Mouse (Mus musculus): ENCODE measurements at regions not wholly inside any gene's neighbourhood (a gene's known extent, or its start where the extent isn't known, plus 50 kb on each side); places are given as distances from the start of the nearest gene placed in this dataset.

- Histone ChIP-seq H3K27me3 (ENCODE audit: control insufficient read depth, insufficient read depth, low read length) (no peaks in the 10 kb centered on the region), H3K4me2 (replicated peaks; ENCODE audit: low read depth, low read length, severe bottlenecking) (no peak overlapping the region)
- DNase-seq (ENCODE audit: low spot score), result no peak
These were observed 145.9 kb upstream of the Tusc1 start for GRCm38 (mm10) chr4:93481247-93481646.

GRCm38 (mm10) chr4:93477189-93477767 lies 142.0 kb upstream of the Tusc1 start:
- Histone ChIP-seq H3K27ac (replicated peaks; ENCODE audit: low read depth, low read length) (no peak overlapping the region), H3K36me3 (ENCODE audit: control insufficient read depth, insufficient read depth, low read length) (no peaks in the 10 kb centered on the region), H3K9me3 (ENCODE audit: control insufficient read depth, low read length) (no peaks in the 10 kb centered on the region), H3K4me1 (ENCODE audit: control insufficient read depth, insufficient read depth, low read length) (no peaks in the 10 kb centered on the region), H3K4me3 (replicated peaks; ENCODE audit: low read length) (no peak overlapping the region), H3K27me3 (ENCODE audit: control insufficient read depth, insufficient read depth, low read length) (no peaks in the 10 kb centered on the region), H3K4me2 (replicated peaks; ENCODE audit: low read depth, low read length, severe bottlenecking) (no peak overlapping the region), H3K9ac (ENCODE audit: low read depth, low read length, severe bottlenecking) (no peak overlapping the region)
- ATAC-seq (ENCODE audit: low FRiP score, low read depth) (no peak), DNase-seq (ENCODE audit: low spot score) (no peak)
- TF ChIP-seq POLR2A (IDR thresholded peaks at IDR 0.05; ENCODE audit: borderline replicate concordance, extremely low read depth, insufficient read depth, insufficient read length), result no peak

More at GRCm38 (mm10) chr4:93481247-93481646, 145.9 kb upstream of the Tusc1 start:
- Histone ChIP-seq H3K27ac (replicated peaks; ENCODE audit: low read depth, low read length) (no peak overlapping the region), H3K9ac (ENCODE audit: low read depth, low read length, severe bottlenecking) (no peak overlapping the region), H3K4me3 (replicated peaks; ENCODE audit: low read length) (no peak overlapping the region), H3K36me3 (ENCODE audit: control insufficient read depth, insufficient read depth, low read length) (no peaks in the 10 kb centered on the region), H3K9me3 (ENCODE audit: control insufficient read depth, low read length) (no peaks in the 10 kb centered on the region), H3K4me1 (ENCODE audit: control insufficient read depth, insufficient read depth, low read length) (no peaks in the 10 kb centered on the region)
- no peak for TF ChIP-seq POLR2A (IDR thresholded peaks at IDR 0.05; ENCODE audit: borderline replicate concordance, extremely low read depth, insufficient read depth, insufficient read length)
- 78% methylated on average over 1 of the region's 1 CpGs for WGBS
- ATAC-seq (ENCODE audit: low FRiP score, low read depth), result no peak

GRCm38 (mm10) chr4:93467998-93468397 lies 132.7 kb upstream of the Tusc1 start:
- Histone ChIP-seq H3K36me3 (ENCODE audit: control insufficient read depth, insufficient read depth, low read length) (no peaks in the 10 kb centered on the region), H3K4me2 (replicated peaks; ENCODE audit: low read depth, low read length, severe bottlenecking) (no peak overlapping the region), H3K4me1 (ENCODE audit: control insufficient read depth, insufficient read depth, low read length) (no peaks in the 10 kb centered on the region), H3K4me3 (replicated peaks; ENCODE audit: low read length) (no peak overlapping the region), H3K27ac (replicated peaks; ENCODE audit: low read depth, low read length) (no peak overlapping the region), H3K27me3 (ENCODE audit: control insufficient read depth, insufficient read depth, low read length) (no peaks in the 10 kb centered on the region), H3K9ac (ENCODE audit: low read depth, low read length, severe bottlenecking) (no peak overlapping the region), H3K9me3 (ENCODE audit: control insufficient read depth, low read length) (no peaks in the 10 kb centered on the region)
- DNase-seq (ENCODE audit: low spot score), result no peak
- TF ChIP-seq POLR2A (IDR thresholded peaks at IDR 0.05; ENCODE audit: borderline replicate concordance, extremely low read depth, insufficient read depth, insufficient read length), result no peak
- 100% methylated on average over 1 of the region's 1 CpGs for WGBS
- no peak for ATAC-seq (ENCODE audit: low FRiP score, low read depth)

- H3K36me3 ChIP-seq (ENCODE audit: control insufficient read depth, insufficient read depth, low read length), result no peaks in the 10 kb centered on the region
- WGBS, result 50% methylated on average over 1 of the region's 1 CpGs
- H3K9ac ChIP-seq (ENCODE audit: low read depth, low read length, severe bottlenecking), result no peak overlapping the region
- no peak overlapping the region for H3K4me2 ChIP-seq (replicated peaks; ENCODE audit: low read depth, low read length, severe bottlenecking)
- H3K4me1 ChIP-seq (ENCODE audit: control insufficient read depth, insufficient read depth, low read length), result no peaks in the 10 kb centered on the region
- no peak for ATAC-seq (ENCODE audit: low FRiP score, low read depth)
- no peak for TF ChIP-seq POLR2A (IDR thresholded peaks at IDR 0.05; ENCODE audit: borderline replicate concordance, extremely low read depth, insufficient read depth, insufficient read length)
- no peaks in the 10 kb centered on the region for H3K9me3 ChIP-seq (ENCODE audit: control insufficient read depth, low read length)
- no peak overlapping the region for H3K4me3 ChIP-seq (replicated peaks; ENCODE audit: low read length)
- DNase-seq (ENCODE audit: low spot score), result no peak
- no peak overlapping the region for H3K27ac ChIP-seq (replicated peaks; ENCODE audit: low read depth, low read length)
- H3K27me3 ChIP-seq (ENCODE audit: control insufficient read depth, insufficient read depth, low read length), result no peaks in the 10 kb centered on the region
These were observed 132.1 kb upstream of the Tusc1 start for GRCm38 (mm10) chr4:93467424-93467823.

GRCm38 (mm10) chr4:93451357-93451756 lies 116.0 kb upstream of the Tusc1 start:
- no peak overlapping the region for H3K27ac ChIP-seq (replicated peaks; ENCODE audit: low read depth, low read length)
- no peak overlapping the region for H3K9ac ChIP-seq (ENCODE audit: low read depth, low read length, severe bottlenecking)
- H3K4me3 ChIP-seq (replicated peaks; ENCODE audit: low read length), result no peak overlapping the region
- H3K36me3 ChIP-seq (ENCODE audit: control insufficient read depth, insufficient read depth, low read length), result no peaks in the 10 kb centered on the region
- TF ChIP-seq POLR2A (IDR thresholded peaks at IDR 0.05; ENCODE audit: borderline replicate concordance, extremely low read depth, insufficient read depth, insufficient read length), result no peak
- no peaks in the 10 kb centered on the region for H3K4me1 ChIP-seq (ENCODE audit: control insufficient read depth, insufficient read depth, low read length)
- H3K27me3 ChIP-seq (ENCODE audit: control insufficient read depth, insufficient read depth, low read length), result no peaks in the 10 kb centered on the region
- no peak for ATAC-seq (ENCODE audit: low FRiP score, low read depth)
- WGBS, result 52% methylated on average over 3 of the region's 3 CpGs
- no peaks in the 10 kb centered on the region for H3K9me3 ChIP-seq (ENCODE audit: control insufficient read depth, low read length)
- no peak for DNase-seq (ENCODE audit: low spot score)
- no peak overlapping the region for H3K4me2 ChIP-seq (replicated peaks; ENCODE audit: low read depth, low read length, severe bottlenecking)

GRCm38 (mm10) chr4:93450831-93451230 lies 115.5 kb upstream of the Tusc1 start:
- Histone ChIP-seq H3K4me2 (replicated peaks; ENCODE audit: low read depth, low read length, severe bottlenecking) (no peak overlapping the region), H3K36me3 (ENCODE audit: control insufficient read depth, insufficient read depth, low read length) (no peaks in the 10 kb centered on the region), H3K4me3 (replicated peaks; ENCODE audit: low read length) (no peak overlapping the region), H3K9ac (ENCODE audit: low read depth, low read length, severe bottlenecking) (no peak overlapping the region), H3K4me1 (ENCODE audit: control insufficient read depth, insufficient read depth, low read length) (no peaks in the 10 kb centered on the region), H3K9me3 (ENCODE audit: control insufficient read depth, low read length) (no peaks in the 10 kb centered on the region), H3K27ac (replicated peaks; ENCODE audit: low read depth, low read length) (no peak overlapping the region), H3K27me3 (ENCODE audit: control insufficient read depth, insufficient read depth, low read length) (no peaks in the 10 kb centered on the region)
- 89% methylated on average over 1 of the region's 1 CpGs for WGBS
- no peak for DNase-seq (ENCODE audit: low spot score)
- ATAC-seq (ENCODE audit: low FRiP score, low read depth), result no peak
- TF ChIP-seq POLR2A (IDR thresholded peaks at IDR 0.05; ENCODE audit: borderline replicate concordance, extremely low read depth, insufficient read depth, insufficient read length), result no peak
